26 mouse cellular contexts compared by ENCODE assay signal in genomic region chr5:121336776-121337175, GRCm38 (mm10). TPM values are rescaled to one million over a fixed set of nuclear protein-coding genes. Genes with fewer than 3 reads are reported as not detected.
DNase-seq lines count a peak whose midpoint lies in the region; ATAC-seq and TF ChIP-seq lines count a peak whose summit lies in the region.
"Had no signal": no experiment of that assay in that cellular context is flagged by ENCODE, and none has a peak within 500 bp of the region (broad histone marks: within the 10 kb centered on the region; RNA-seq: fewer than 3 reads in every experiment).

No protein-coding gene starts in this region.

- intact Hi-C loops in gastrocnemius, adult 2 months (cut with DNase I) = no loop called here

- H3K27ac ChIP-seq in gastrocnemius, adult 2 months = peak overlapping the region; percentile 76
- peak overlapping the region; percentile 18 for H3K27ac ChIP-seq in kidney, adult 2 months (ENCODE audit: insufficient read depth, low read depth, low read length)
- no peak overlapping the region for H3K27ac ChIP-seq in kidney, embryonic 15.5 days
- H3K27ac ChIP-seq: embryonic facial prominence, embryonic 12.5 days; embryonic facial prominence, embryonic 15.5 days; heart, adult 2 months; heart, embryonic 10.5 days; heart, embryonic 13.5 days; hindbrain, embryonic 14.5 days; hindbrain, postnatal 0 days had no signal

- no peak for DNase-seq in gastrocnemius, adult 2 months
- DNase-seq in gastrocnemius, postnatal 10 days = no peak
- DNase-seq in kidney, adult 2 months = peak; percentile 66
- DNase-seq in kidney, postnatal 36 days = peak; percentile 25 to 39
- no peak for DNase-seq in kidney, postnatal 10 days
- DNase-seq in Muller cell, postnatal 12 days (ENCODE audit: inconsistent ontology term) = peak; percentile 20
- DNase-seq: adrenal gland, adult 2 months; adrenal gland, postnatal 14 days; B cell, adult 2 months; cerebellum, adult 11 months; cerebellum, adult 8-10 months; forebrain, postnatal 0 days; gastrocnemius, postnatal 36 days; heart, adult 2 months; heart, postnatal 14 days; heart, postnatal 4 days had no signal

- H3K36me3 ChIP-seq in kidney, adult 2 months (ENCODE audit: control insufficient read depth, insufficient read depth, low read length) = peaks cover 2% of the 10 kb centered on the region; the same call in 1 of the 2 replicates
- H3K36me3 ChIP-seq in kidney, embryonic 15.5 days = peaks cover 85% of the 10 kb centered on the region

- TF ChIP-seq POLR2A in kidney, adult 2 months (IDR thresholded peaks at IDR 0.05; ENCODE audit: low read depth, low read length) = no peak

- 62% methylated on average over 6 of the region's 6 CpGs for WGBS in kidney, adult 2 months
- WGBS in kidney, embryonic 15.5 days = 89% methylated on average over 6 of the region's 6 CpGs

- no peak overlapping the region for H3K4me2 ChIP-seq in kidney, embryonic 15.5 days
- H3K4me2 ChIP-seq: embryonic facial prominence, embryonic 12.5 days; embryonic facial prominence, embryonic 15.5 days; heart, embryonic 13.5 days; hindbrain, embryonic 14.5 days had no signal

- H3K4me1 ChIP-seq in kidney, adult 2 months (ENCODE audit: control insufficient read depth, insufficient read depth, low read length) = peaks cover 8% of the 10 kb centered on the region; the same call in 1 of the 2 replicates
- peaks cover 8% of the 10 kb centered on the region for H3K4me1 ChIP-seq in kidney, embryonic 15.5 days
- H3K4me1 ChIP-seq: heart, embryonic 13.5 days had no signal

- TF ChIP-seq CTCF in gastrocnemius, adult 2 months (IDR thresholded peaks at IDR 0.05) = no peak
- TF ChIP-seq CTCF in kidney, adult 2 months (conservative IDR thresholded peaks at IDR 0.05; ENCODE audit: insufficient read depth, insufficient read length, low read depth, low read length) = no peak

- ATAC-seq in kidney, embryonic 15.5 days (replicated peaks; ENCODE audit: low FRiP score) = no peak
- ATAC-seq: forebrain, embryonic 14.5 days; forebrain, postnatal 0 days; hindbrain, postnatal 0 days had no signal

- H3K4me3 ChIP-seq in gastrocnemius, adult 2 months = no peak overlapping the region
- H3K4me3 ChIP-seq in kidney, adult 2 months (ENCODE audit: insufficient read depth, low read depth, low read length) = no peak overlapping the region
- no peak overlapping the region for H3K4me3 ChIP-seq in kidney, embryonic 15.5 days (replicated peaks)
- H3K4me3 ChIP-seq: embryonic facial prominence, embryonic 12.5 days; embryonic facial prominence, embryonic 15.5 days; heart, adult 2 months; heart, embryonic 10.5 days; heart, embryonic 13.5 days had no signal

- H3K9ac ChIP-seq in kidney, embryonic 15.5 days = no peak overlapping the region
- H3K9ac ChIP-seq: embryonic facial prominence, embryonic 12.5 days; embryonic facial prominence, embryonic 15.5 days; forebrain, postnatal 0 days; heart, embryonic 13.5 days; hindbrain, embryonic 14.5 days had no signal

- H3K9me3 ChIP-seq in kidney, embryonic 15.5 days (replicated peaks) = no peaks in the 10 kb centered on the region
- H3K9me3 ChIP-seq: embryonic facial prominence, embryonic 12.5 days; embryonic facial prominence, embryonic 15.5 days; G1E; heart, embryonic 10.5 days; heart, embryonic 13.5 days had no signal

- H3K27me3 ChIP-seq in kidney, adult 2 months (replicated peaks; ENCODE audit: control insufficient read depth, insufficient read depth, low read length) = no peaks in the 10 kb centered on the region
- H3K27me3 ChIP-seq in kidney, embryonic 15.5 days = no peaks in the 10 kb centered on the region
- H3K27me3 ChIP-seq: CH12.LX; embryonic facial prominence, embryonic 12.5 days; embryonic facial prominence, embryonic 15.5 days; heart, embryonic 13.5 days had no signal

RNA-seq across cellular contexts. Expression of gene Trafd1, which starts 48.7 kb away (rescaled TPM):
- 10 to 100 TPM; 36.8 to 37.0 TPM for total RNA-seq in gastrocnemius, adult 2 months (2021)
- total RNA-seq in gastrocnemius, postnatal 10 days (2021) = 10 to 100 TPM; 54.2 to 59.1 TPM
- polyA plus RNA-seq in kidney, adult 2 months (2012; rRNA removed) = 41.0 and 48.6 TPM in 2 replicates
- polyA plus RNA-seq in kidney, embryonic 15.5 days (2015; fragmentation: Nextera tagmentation; extraction: Ambion mirVana) = 51.2 and 55.6 TPM in 2 replicates

Comparison
In these comparisons a context has a peak if more than half of its experiments do, and no peak if none do; other contexts are left out.
1. DNase-seq: peak in kidney, adult 2 months (single experiment), kidney, postnatal 36 days (2 of 2) and Muller cell, postnatal 12 days (single experiment); none in gastrocnemius, adult 2 months (single experiment), gastrocnemius, postnatal 10 days (single experiment) and kidney, postnatal 10 days (single experiment).